Mouse (Mus musculus) lung, adult 2 months (tissue): ENCODE results near the gene Dennd1c. TPM values are rescaled to one million over a fixed set of nuclear protein-coding genes. Genes with fewer than 3 reads are reported as not detected.

Source experiments
- DNase-seq: peaks from one replicate; pipeline ENCODE4 v3.0.0; 2022
- H3K4me1 ChIP-seq: fragments of 200-500 bp; 2 replicates; pipeline ENCODE4 v1.6.1; 2011; ENCODE audit warnings: low read length; ENCODE audit not compliant: control insufficient read depth, insufficient read depth
- H3K4me3 ChIP-seq: fragments of 200-500 bp; replicated peaks from 2 replicates; pipeline ENCODE3; 2011; ENCODE audit warnings: low read depth, mild to moderate bottlenecking, control low read depth, low read length; ENCODE audit errors: extremely low read depth
- CTCF ChIP-seq: fragments of 200-500 bp; IDR thresholded peaks from 2 replicates; pipeline ENCODE4 v1.5.1; 2011; ENCODE audit warnings: mild to moderate bottlenecking, low read length, control low read depth; ENCODE audit not compliant: insufficient read depth
- POLR2A ChIP-seq: fragments of 200-500 bp; IDR thresholded peaks from 2 replicates; pipeline ENCODE4 v1.6.1; 2011; ENCODE audit warnings: low read depth, mild to moderate bottlenecking, control low read depth, low read length, borderline replicate concordance; ENCODE audit errors: extremely low read depth
- WGBS: fragments of 180-500 bp; shearing (Covaris S2); methylation state at CpG from one replicate; pipeline ENCODE4 v1.1.7; 2018; 5-methylcytosine and 5-hydroxymethylcytosine counted together
- polyA plus RNA-seq: library from polyadenylated mRNA; depleted of rRNA; stranded (reverse); fragments of >200 nt; gene quantifications from 2 replicates; pipeline ENCODE4 v1.2.3, GENCODE M21; 2012; rRNA removed

Dennd1c gene
- 12.1 and 18.1 TPM in 2 replicates for polyA plus RNA-seq

- TF ChIP-seq POLR2A (peak; percentile 42; the same call in 1 of the 2 replicates), CTCF (no peak)
- no peaks in the 10 kb centered on the region for H3K4me1 ChIP-seq
- 25% methylated on average over 6 of the region's 6 CpGs for WGBS
- no peak for DNase-seq
- H3K4me3 ChIP-seq = peak within 1 kb of the TSS; percentile 50
Observed at GRCm38 (mm10) chr17:57078336-57078735, at the start of gene Dennd1c. Gene Dennd1c, minus strand, starts transcription at chr17:57078514.

GRCm38 (mm10) chr17:57125853-57126622 is 47.7 kb upstream of the Dennd1c start:
- 48% methylated on average over 3 of the region's 3 CpGs for WGBS
- TF ChIP-seq POLR2A (no peak), CTCF (no peak)
- DNase-seq = no peak
- no peak overlapping the region for H3K4me3 ChIP-seq
- no peaks in the 10 kb centered on the region for H3K4me1 ChIP-seq

- DNase-seq = no peak
- Histone ChIP-seq H3K4me3 (no peak overlapping the region), H3K4me1 (no peaks in the 10 kb centered on the region)
- WGBS = 69% methylated on average over 4 of the region's 4 CpGs
- no peak for TF ChIP-seq CTCF
- TF ChIP-seq POLR2A = no peak
Observed at GRCm38 (mm10) chr17:57124792-57125191, 46.5 kb upstream of the Dennd1c start.

DNA sequence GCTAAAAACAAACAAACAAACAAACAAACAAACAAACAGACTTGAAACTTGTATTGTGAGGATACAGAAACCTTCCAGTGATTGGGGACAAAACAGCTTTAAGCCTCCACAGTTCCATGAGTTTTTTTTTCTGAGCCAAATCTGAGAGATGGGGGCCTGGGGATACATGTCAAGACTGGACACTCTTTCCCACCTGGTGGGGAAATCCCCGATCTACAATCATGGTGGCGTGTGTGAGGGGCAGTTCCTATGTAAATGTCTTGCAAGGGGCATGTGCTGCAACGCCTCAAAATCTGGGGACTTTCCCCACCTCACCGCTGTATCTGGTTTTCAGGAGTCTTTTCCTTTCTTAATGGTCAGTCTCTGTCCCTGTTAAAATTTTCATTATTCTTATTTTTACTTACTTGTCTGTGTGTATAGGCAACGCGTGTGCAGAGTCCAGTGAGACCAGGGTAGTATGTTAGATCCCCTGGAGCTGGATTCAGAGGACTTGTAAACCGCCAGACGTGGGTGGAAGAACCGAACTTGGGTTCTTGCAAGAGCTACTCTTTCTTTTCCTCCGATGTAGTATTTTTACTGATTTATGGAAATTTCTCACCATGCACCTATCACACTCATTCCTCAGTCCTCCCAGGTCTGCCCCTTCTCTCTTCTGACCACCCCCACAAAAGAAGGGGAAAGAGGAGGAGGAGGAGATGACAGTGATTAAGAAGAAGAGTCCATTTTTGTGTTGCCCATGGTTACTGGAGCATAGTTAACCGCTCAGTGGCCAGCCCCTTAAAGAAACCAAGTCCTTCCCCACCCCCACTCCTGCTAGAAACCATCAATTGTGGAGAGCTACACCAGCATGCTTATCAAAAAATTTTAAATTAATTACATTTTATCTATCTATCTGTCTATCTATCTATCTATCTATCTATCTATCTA is 45.1 kb upstream of the Dennd1c start:
- TF ChIP-seq POLR2A (no peak), CTCF (no peak)
- DNase-seq = no peak
- 85% methylated on average over 11 of the region's 11 CpGs for WGBS

GRCm38 (mm10) chr17:57121856-57122255 is 43.5 kb upstream of the Dennd1c start:
- TF ChIP-seq POLR2A (no peak), CTCF (no peak)
- 73% methylated on average over 2 of the region's 2 CpGs for WGBS
- no peak overlapping the region for H3K4me3 ChIP-seq

More for the DNA sequence above, 45.1 kb upstream of the Dennd1c start:
- H3K4me3 ChIP-seq = no peak overlapping the region
- H3K4me1 ChIP-seq = no peaks in the 10 kb centered on the region

GRCm38 (mm10) chr17:57118524-57119349 is 40.4 kb upstream of the Dennd1c start:
- TF ChIP-seq POLR2A (no peak), CTCF (no peak)
- WGBS = 5% methylated on average over 11 of the region's 11 CpGs

More at GRCm38 (mm10) chr17:57121856-57122255, 43.5 kb upstream of the Dennd1c start:
- no peaks in the 10 kb centered on the region for H3K4me1 ChIP-seq
- DNase-seq = no peak

DNA sequence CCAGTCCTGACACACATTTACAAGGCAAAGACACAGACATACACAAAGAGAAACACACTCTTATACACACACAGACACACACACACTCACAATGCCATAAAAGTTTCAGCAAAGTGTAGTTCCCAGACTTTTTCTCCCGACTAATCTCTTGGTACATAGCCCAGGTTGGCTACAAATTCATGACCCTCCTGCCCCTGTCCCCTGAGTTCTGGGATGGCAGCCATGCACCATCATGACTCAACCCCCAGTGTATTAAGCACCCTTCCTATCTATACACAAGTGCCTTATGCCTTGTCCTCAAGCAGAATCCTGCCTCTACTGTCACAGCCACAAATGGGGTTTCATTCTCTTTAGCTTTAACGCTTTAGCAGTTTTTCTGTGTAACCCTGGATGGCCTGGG is 38.5 kb upstream of the Dennd1c start:
- TF ChIP-seq POLR2A = no peak
- no peak for TF ChIP-seq CTCF
- WGBS = 69% methylated on average over 2 of the region's 2 CpGs
- no peak overlapping the region for H3K4me3 ChIP-seq
- H3K4me1 ChIP-seq = no peaks in the 10 kb centered on the region
- no peak for DNase-seq

More at GRCm38 (mm10) chr17:57118524-57119349, 40.4 kb upstream of the Dennd1c start:
- Histone ChIP-seq H3K4me3 (no peak overlapping the region), H3K4me1 (no peaks in the 10 kb centered on the region)
- no peak for DNase-seq

DNA sequence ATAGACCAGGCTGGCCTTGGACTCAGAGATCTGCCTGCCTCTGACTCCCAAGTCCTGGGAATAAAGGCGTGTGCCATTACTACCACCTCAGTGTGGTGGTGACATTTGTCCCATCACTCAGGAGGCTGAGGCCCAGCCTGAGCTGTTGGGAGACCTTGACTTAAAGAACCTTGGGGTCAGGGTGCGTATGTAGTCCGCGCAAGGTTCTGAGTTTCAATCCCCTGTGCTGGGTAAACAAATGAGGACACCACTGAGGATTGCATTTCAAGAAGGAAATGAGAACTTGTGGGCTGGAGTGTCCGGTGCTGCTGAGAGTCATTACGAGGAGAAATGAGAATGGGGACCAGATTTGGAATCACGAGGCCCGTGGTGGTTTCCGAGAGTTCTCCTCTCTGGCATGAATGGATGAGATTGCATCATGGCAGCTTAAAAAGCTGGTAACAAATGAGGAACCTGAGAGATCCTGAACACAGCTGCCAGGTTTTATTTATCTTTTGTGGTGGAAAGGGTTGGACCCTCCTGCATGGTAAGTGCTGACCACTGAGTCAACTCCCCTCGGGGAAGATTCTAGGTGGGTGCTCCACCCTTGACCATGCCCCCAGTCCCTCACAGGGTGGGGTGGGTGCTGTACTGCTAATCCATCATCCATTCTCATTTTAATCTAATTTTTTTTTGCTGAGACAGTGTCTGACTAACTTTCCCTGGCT is 34.6 kb upstream of the Dennd1c start:
- 62% methylated on average over 10 of the region's 10 CpGs for WGBS
- no peak for DNase-seq
- TF ChIP-seq POLR2A (no peak), CTCF (no peak)
- no peak overlapping the region for H3K4me3 ChIP-seq
- no peaks in the 10 kb centered on the region; the same call in 1 of the 2 replicates for H3K4me1 ChIP-seq
